Mouse (Mus musculus): Measurements from ENCODE around the gene Adam15. TPM values are rescaled to one million over a fixed set of nuclear protein-coding genes. Genes with fewer than 3 reads are reported as not detected.

Adam15 gene
- polyA plus RNA-seq, 1 experiment, result 112 TPM

GRCm38 (mm10) chr3:89295685-89296230, 54.0 kb downstream of the Adam15 start:
- H3K4me1 ChIP-seq (ENCODE audit: control insufficient read depth, insufficient read depth, low read length), result peaks cover 7% of the 10 kb centered on the region; the same call in 1 of the 2 replicates
- H3K4me3 ChIP-seq (ENCODE audit: insufficient read depth, low read length), result no peak overlapping the region
- TF ChIP-seq CTCF (IDR thresholded peaks at IDR 0.05; ENCODE audit: borderline replicate concordance, insufficient read depth, low read length), result no peak
- no peak for TF ChIP-seq POLR2A (IDR thresholded peaks at IDR 0.05; ENCODE audit: low read depth, low read length)
- H3K27ac ChIP-seq (ENCODE audit: insufficient read depth, low read length), result no peak overlapping the region

GRCm38 (mm10) chr3:89294195-89294594, 55.6 kb downstream of the Adam15 start:
- Histone ChIP-seq H3K27ac (ENCODE audit: insufficient read depth, low read length) (no peak overlapping the region), H3K4me3 (ENCODE audit: insufficient read depth, low read length) (no peak overlapping the region), H3K4me1 (ENCODE audit: control insufficient read depth, insufficient read depth, low read length) (peaks cover 3% of the 10 kb centered on the region; the same call in 1 of the 2 replicates)
- TF ChIP-seq CTCF (IDR thresholded peaks at IDR 0.05; ENCODE audit: borderline replicate concordance, insufficient read depth, low read length) (no peak), POLR2A (IDR thresholded peaks at IDR 0.05; ENCODE audit: low read depth, low read length) (no peak)

GRCm38 (mm10) chr3:89293247-89293918, 56.4 kb downstream of the Adam15 start:
- Histone ChIP-seq H3K27ac (ENCODE audit: insufficient read depth, low read length) (no peak overlapping the region), H3K4me1 (ENCODE audit: control insufficient read depth, insufficient read depth, low read length) (peaks cover 3% of the 10 kb centered on the region; the same call in 1 of the 2 replicates), H3K4me3 (ENCODE audit: insufficient read depth, low read length) (no peak overlapping the region)
- no peak for TF ChIP-seq POLR2A (IDR thresholded peaks at IDR 0.05; ENCODE audit: low read depth, low read length)

- no peak overlapping the region for H3K27ac ChIP-seq (ENCODE audit: insufficient read depth, low read length)
- TF ChIP-seq POLR2A (IDR thresholded peaks at IDR 0.05; ENCODE audit: low read depth, low read length), result no peak
- no peak for TF ChIP-seq CTCF (IDR thresholded peaks at IDR 0.05; ENCODE audit: borderline replicate concordance, insufficient read depth, low read length)
- H3K4me1 ChIP-seq (ENCODE audit: control insufficient read depth, insufficient read depth, low read length), result peaks cover 3% of the 10 kb centered on the region; the same call in 1 of the 2 replicates
- H3K4me3 ChIP-seq (ENCODE audit: insufficient read depth, low read length), result no peak overlapping the region
These were observed 57.5 kb downstream of the Adam15 start for GRCm38 (mm10) chr3:89292303-89292702.

- no peak for TF ChIP-seq POLR2A (IDR thresholded peaks at IDR 0.05; ENCODE audit: low read depth, low read length)
- TF ChIP-seq CTCF (IDR thresholded peaks at IDR 0.05; ENCODE audit: borderline replicate concordance, insufficient read depth, low read length), result no peak
- Histone ChIP-seq H3K27ac (ENCODE audit: insufficient read depth, low read length) (no peak overlapping the region), H3K4me3 (ENCODE audit: insufficient read depth, low read length) (no peak overlapping the region)
These were observed 57.9 kb downstream of the Adam15 start for GRCm38 (mm10) chr3:89291874-89292273.

More at GRCm38 (mm10) chr3:89291874-89292273, 57.9 kb downstream of the Adam15 start:
- H3K4me1 ChIP-seq (ENCODE audit: control insufficient read depth, insufficient read depth, low read length), result peaks cover 3% of the 10 kb centered on the region; the same call in 1 of the 2 replicates

Other genes starting within 250 kb of the Adam15 start
- gene Gm43738, start 248.9 kb downstream of the Adam15 start, polyA plus RNA-seq (2011; ENCODE audit: insufficient read length, low read depth, missing spikeins), result not detected in 2 replicates
- 145 and 176 TPM in 2 replicates for gene Fdps, start 248.0 kb downstream of the Adam15 start, polyA plus RNA-seq (2011; ENCODE audit: insufficient read length, low read depth, missing spikeins)
- gene Pklr, start 213.9 kb downstream of the Adam15 start, polyA plus RNA-seq (2011; ENCODE audit: insufficient read length, low read depth, missing spikeins), result not detected in 2 replicates
- gene Hcn3, start 189.8 kb downstream of the Adam15 start, polyA plus RNA-seq (2011; ENCODE audit: insufficient read length, low read depth, missing spikeins), result 0.32 and 1.0 TPM in 2 replicates
- gene Clk2, start 185.2 kb downstream of the Adam15 start, polyA plus RNA-seq (2011; ENCODE audit: insufficient read length, low read depth, missing spikeins), result 45.3 and 57.5 TPM in 2 replicates
- gene Scamp3, start 172.5 kb downstream of the Adam15 start, polyA plus RNA-seq (2011; ENCODE audit: insufficient read length, low read depth, missing spikeins), result 75.7 and 91.2 TPM in 2 replicates
- gene Fam189b, start 166.9 kb downstream of the Adam15 start, polyA plus RNA-seq (2011; ENCODE audit: insufficient read length, low read depth, missing spikeins), result 46.9 and 49.5 TPM in 2 replicates
- gene Gba, start 147.1 kb downstream of the Adam15 start, polyA plus RNA-seq (2011; ENCODE audit: insufficient read length, low read depth, missing spikeins), result 86.8 and 103 TPM in 2 replicates
- 60.8 and 83.1 TPM in 2 replicates for gene Thbs3, start 134.8 kb downstream of the Adam15 start, polyA plus RNA-seq (2011; ENCODE audit: insufficient read length, low read depth, missing spikeins)
- 96.9 and 98.6 TPM in 2 replicates for gene Mtx1, start 122.9 kb downstream of the Adam15 start, polyA plus RNA-seq (2011; ENCODE audit: insufficient read length, low read depth, missing spikeins)
- gene Muc1, start 120.9 kb downstream of the Adam15 start, polyA plus RNA-seq (2011; ENCODE audit: insufficient read length, low read depth, missing spikeins), result 1.1 and 2.5 TPM in 2 replicates
- 265 and 289 TPM in 2 replicates for gene Krtcap2, start 104.0 kb downstream of the Adam15 start, polyA plus RNA-seq (2011; ENCODE audit: insufficient read length, low read depth, missing spikeins)
- gene Trim46, start 103.7 kb downstream of the Adam15 start, polyA plus RNA-seq (2011; ENCODE audit: insufficient read length, low read depth, missing spikeins), result 14.2 and 24.2 TPM in 2 replicates
- 47.2 and 51.3 TPM in 2 replicates for gene Dpm3, start 90.6 kb downstream of the Adam15 start, polyA plus RNA-seq (2011; ENCODE audit: insufficient read length, low read depth, missing spikeins)
- gene Slc50a1, start 79.4 kb downstream of the Adam15 start, polyA plus RNA-seq (2011; ENCODE audit: insufficient read length, low read depth, missing spikeins), result 91.5 and 103 TPM in 2 replicates
- gene Efna1, start 68.9 kb downstream of the Adam15 start, polyA plus RNA-seq (2011; ENCODE audit: insufficient read length, low read depth, missing spikeins), result 4.1 and 7.1 TPM in 2 replicates
- gene Efna3, start 27.0 kb downstream of the Adam15 start, polyA plus RNA-seq (2011; ENCODE audit: insufficient read length, low read depth, missing spikeins), result 7.1 and 8.7 TPM in 2 replicates
- gene Efna4, start 12.0 kb downstream of the Adam15 start, polyA plus RNA-seq (2011; ENCODE audit: insufficient read length, low read depth, missing spikeins), result 11.2 and 11.4 TPM in 2 replicates
- not detected in 2 replicates for gene Dcst2, start 12.0 kb upstream of the Adam15 start, polyA plus RNA-seq (2011; ENCODE audit: insufficient read length, low read depth, missing spikeins)
- gene Dcst1, start 15.3 kb upstream of the Adam15 start, polyA plus RNA-seq (2011; ENCODE audit: insufficient read length, low read depth, missing spikeins), result not detected in 2 replicates
- 46.9 and 56.0 TPM in 2 replicates for gene Zbtb7b, start 44.8 kb upstream of the Adam15 start, polyA plus RNA-seq (2011; ENCODE audit: insufficient read length, low read depth, missing spikeins)
- not detected in 2 replicates for gene Lenep, start 52.8 kb upstream of the Adam15 start, polyA plus RNA-seq (2011; ENCODE audit: insufficient read length, low read depth, missing spikeins)
- gene Flad1, start 61.9 kb upstream of the Adam15 start, polyA plus RNA-seq (2011; ENCODE audit: insufficient read length, low read depth, missing spikeins), result 10.9 and 11.2 TPM in 2 replicates
- 142 and 174 TPM in 2 replicates for gene Cks1b, start 68.4 kb upstream of the Adam15 start, polyA plus RNA-seq (2011; ENCODE audit: insufficient read length, low read depth, missing spikeins)
- gene Shc1, start 68.4 kb upstream of the Adam15 start, polyA plus RNA-seq (2011; ENCODE audit: insufficient read length, low read depth, missing spikeins), result 224 and 227 TPM in 2 replicates
- 42.4 and 45.2 TPM in 2 replicates for gene Pygo2, start 80.2 kb upstream of the Adam15 start, polyA plus RNA-seq (2011; ENCODE audit: insufficient read length, low read depth, missing spikeins)
- gene Pbxip1, start 86.7 kb upstream of the Adam15 start, polyA plus RNA-seq (2011; ENCODE audit: insufficient read length, low read depth, missing spikeins), result 90.9 and 91.6 TPM in 2 replicates
- gene Pmvk, start 104.5 kb upstream of the Adam15 start, polyA plus RNA-seq (2011; ENCODE audit: insufficient read length, low read depth, missing spikeins), result 16.3 and 21.0 TPM in 2 replicates
- 0.90 and 1.6 TPM in 2 replicates for gene Kcnn3, start 170.2 kb upstream of the Adam15 start, polyA plus RNA-seq (2011; ENCODE audit: insufficient read length, low read depth, missing spikeins)

All from embryonic fibroblast, embryonic 13.5 days (primary cell).